Mouse (Mus musculus): Measurements from ENCODE around the gene Chrnd. TPM values are rescaled to one million over a fixed set of nuclear protein-coding genes. Genes with fewer than 3 reads are reported as not detected.
A peak's percentile ranks its signal among the peaks of the same experiment; 100 is the strongest.

Gene Chrnd
- polyA plus RNA-seq, 1 experiment from 2014 or later = 0.17 TPM

DNA sequence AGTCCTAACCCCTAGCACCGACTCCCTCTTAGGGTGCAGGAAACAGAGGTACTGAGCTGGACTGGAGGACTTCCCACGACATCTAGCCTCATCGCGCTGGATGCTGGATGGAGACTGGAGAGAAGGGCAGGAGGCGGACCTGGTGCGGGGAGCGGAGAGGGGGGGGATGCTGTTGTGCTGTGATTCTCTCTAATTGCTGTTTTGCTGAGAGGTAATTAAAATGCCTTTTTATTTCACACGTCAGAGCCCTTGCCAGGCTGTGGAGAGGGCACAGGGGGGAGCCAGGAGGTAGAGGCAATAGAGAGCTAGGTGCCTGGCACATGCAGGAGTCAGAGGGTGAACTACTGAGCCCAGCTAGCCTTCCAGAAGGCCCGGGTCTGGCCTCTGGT is 25.6 kb upstream of the Chrnd start:
- H3K4me1 ChIP-seq = peaks cover 28% of the 10 kb centered on the region
- H3K9me3 ChIP-seq = no peaks in the 10 kb centered on the region
- no peak for DNase-seq (ENCODE audit: low spot score)
- no peaks in the 10 kb centered on the region for H3K36me3 ChIP-seq (replicated peaks)
- peaks cover 99% of the 10 kb centered on the region for H3K27me3 ChIP-seq (replicated peaks; ENCODE audit: low read depth, poor library complexity, severe bottlenecking)
- H3K27ac ChIP-seq (replicated peaks) = no peak overlapping the region
- WGBS = 44% methylated on average over 9 of the region's 9 CpGs
- no peak overlapping the region for H3K4me3 ChIP-seq

DNA sequence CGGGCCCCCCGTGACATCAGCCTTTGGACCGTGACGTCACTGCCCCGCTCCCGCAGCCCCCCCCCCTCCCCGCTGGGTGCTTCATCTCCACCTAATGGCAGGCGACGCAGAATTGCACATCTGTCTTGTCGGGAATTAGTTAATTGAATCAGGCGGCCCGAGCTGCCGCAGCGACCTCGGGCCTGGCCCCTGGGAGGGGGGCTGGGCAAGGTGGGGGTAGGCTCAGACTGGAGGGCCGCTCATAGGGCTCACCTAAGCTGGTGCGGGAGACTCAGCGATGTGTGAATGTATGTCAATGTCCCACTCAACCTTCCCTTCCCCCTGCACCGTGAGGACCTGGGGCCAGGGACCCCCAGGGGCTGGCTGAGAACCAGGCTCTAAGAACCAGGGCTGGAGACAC is 19.9 kb upstream of the Chrnd start:
- H3K4me3 ChIP-seq = peak overlapping the region; percentile 33
- H3K27me3 ChIP-seq (replicated peaks; ENCODE audit: low read depth, poor library complexity, severe bottlenecking) = peaks cover 96% of the 10 kb centered on the region
- H3K27ac ChIP-seq (replicated peaks) = no peak overlapping the region
- no peaks in the 10 kb centered on the region for H3K36me3 ChIP-seq (replicated peaks)
- H3K9me3 ChIP-seq = no peaks in the 10 kb centered on the region
- WGBS = 8% methylated on average over 19 of the region's 19 CpGs
- peak; percentile 53 for DNase-seq (ENCODE audit: low spot score)
- peaks cover 43% of the 10 kb centered on the region for H3K4me1 ChIP-seq

DNA sequence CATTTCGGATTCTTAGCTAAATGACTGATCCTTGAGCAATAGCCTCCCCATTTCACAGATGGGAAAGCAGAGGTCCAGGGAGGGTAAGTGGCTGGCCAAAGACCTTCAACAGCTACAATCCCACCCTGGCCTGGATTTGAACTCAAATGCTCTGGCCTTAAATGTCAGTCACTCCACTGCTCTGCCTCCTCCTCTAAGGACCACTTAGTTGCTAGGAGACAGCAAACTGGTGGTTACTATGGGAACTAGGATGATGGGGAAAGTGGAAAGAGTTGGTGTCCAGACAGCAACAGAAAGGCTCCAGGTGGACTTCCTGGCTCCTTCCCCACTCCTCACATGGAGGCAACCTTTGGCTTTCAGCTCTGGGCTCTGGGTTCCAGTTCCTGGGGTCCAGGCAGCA is 19.1 kb upstream of the Chrnd start:
- no peak overlapping the region for H3K27ac ChIP-seq (replicated peaks)

DNA sequence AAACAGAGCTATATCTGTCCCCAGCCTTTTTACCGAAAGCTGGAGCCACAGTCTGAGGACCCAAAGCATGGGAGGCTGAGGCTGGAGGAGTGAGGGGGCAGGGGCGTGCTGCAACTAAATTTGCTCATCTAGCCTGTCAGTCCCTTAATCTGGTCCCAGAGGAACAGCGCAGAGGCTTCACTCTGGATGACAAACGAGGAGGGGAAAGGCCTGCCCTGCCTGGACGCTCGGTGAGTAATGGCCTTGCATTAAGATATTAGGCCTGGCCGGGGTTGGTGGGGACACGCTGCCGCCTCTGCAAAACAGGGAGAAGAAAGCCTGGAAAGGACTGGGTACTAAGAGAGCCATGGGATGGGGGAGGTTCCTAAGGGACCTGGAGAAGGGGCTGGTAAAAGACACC is 18.1 kb upstream of the Chrnd start:
- peaks cover 95% of the 10 kb centered on the region for H3K27me3 ChIP-seq (replicated peaks; ENCODE audit: low read depth, poor library complexity, severe bottlenecking)
- no peak for DNase-seq (ENCODE audit: low spot score)
- H3K9me3 ChIP-seq = no peaks in the 10 kb centered on the region
- WGBS = 53% methylated on average over 9 of the region's 9 CpGs
- H3K4me1 ChIP-seq = peaks cover 50% of the 10 kb centered on the region
- H3K27ac ChIP-seq (replicated peaks) = no peak overlapping the region
- H3K36me3 ChIP-seq (replicated peaks) = no peaks in the 10 kb centered on the region
- H3K4me3 ChIP-seq = no peak overlapping the region

More for the DNA sequence above, 19.1 kb upstream of the Chrnd start:
- Histone ChIP-seq H3K27me3 (replicated peaks; ENCODE audit: low read depth, poor library complexity, severe bottlenecking) (peaks cover 95% of the 10 kb centered on the region), H3K4me3 (no peak overlapping the region), H3K36me3 (replicated peaks) (no peaks in the 10 kb centered on the region), H3K4me1 (peaks cover 50% of the 10 kb centered on the region), H3K9me3 (no peaks in the 10 kb centered on the region)
- 84% methylated on average over 1 of the region's 1 CpGs for WGBS
- DNase-seq (ENCODE audit: low spot score) = no peak

DNA sequence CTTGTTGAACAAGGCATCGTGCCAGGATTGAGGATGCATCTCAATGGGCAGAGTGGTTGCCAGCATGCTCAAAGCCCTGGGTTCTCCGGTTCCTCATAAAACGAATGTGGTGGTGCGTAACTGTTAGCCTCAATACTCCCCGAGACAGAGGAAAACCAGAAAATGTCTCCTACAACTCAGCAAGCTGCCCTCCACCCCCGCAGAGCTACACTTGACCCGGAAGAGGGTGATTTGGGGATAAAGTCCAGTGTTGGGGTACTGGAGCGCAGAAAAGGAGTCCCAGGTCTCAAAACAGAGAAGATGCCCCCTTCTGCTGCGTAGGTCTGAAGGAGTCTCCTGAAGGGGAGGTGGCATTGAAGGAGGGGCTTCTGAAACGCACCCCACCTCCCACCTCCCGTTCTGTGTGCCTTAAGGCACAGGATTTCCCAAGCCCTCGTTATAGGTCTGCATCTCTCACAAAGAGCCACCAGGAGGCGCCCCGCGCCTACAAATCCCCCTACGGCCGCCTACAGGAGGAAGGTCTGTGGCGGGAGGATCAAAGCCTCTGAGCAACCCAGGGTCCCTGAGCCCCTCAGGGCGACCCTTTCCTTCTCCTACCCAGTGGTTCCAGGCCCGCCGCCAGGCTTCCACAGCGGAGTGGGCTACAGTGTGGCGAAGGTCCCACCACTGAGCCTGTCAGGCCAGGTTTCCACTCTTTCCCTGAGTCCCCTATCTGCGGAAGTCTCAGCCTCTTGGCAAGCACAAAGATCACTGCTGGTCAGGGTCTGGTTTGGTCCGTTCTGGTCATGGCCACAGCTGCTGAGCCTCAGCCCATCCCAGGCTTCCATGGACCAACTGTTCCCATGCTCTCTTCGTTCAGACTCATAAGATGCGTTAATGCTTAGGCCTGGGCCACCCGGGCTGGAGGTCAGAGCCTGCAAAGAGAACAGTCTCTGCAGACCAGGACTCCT is 16.1 kb upstream of the Chrnd start:
- WGBS = 25% methylated on average over 28 of the region's 28 CpGs
- Histone ChIP-seq H3K27me3 (replicated peaks; ENCODE audit: low read depth, poor library complexity, severe bottlenecking) (peaks cover 77% of the 10 kb centered on the region), H3K9me3 (no peaks in the 10 kb centered on the region), H3K27ac (replicated peaks) (no peak overlapping the region; the same call in 1 of the 2 replicates), H3K4me3 (peak overlapping the region; percentile 27; the same call in 1 of the 2 replicates), H3K36me3 (replicated peaks) (no peaks in the 10 kb centered on the region), H3K4me1 (peaks cover 43% of the 10 kb centered on the region)
- peak; percentile 86 for DNase-seq (ENCODE audit: low spot score)

DNA sequence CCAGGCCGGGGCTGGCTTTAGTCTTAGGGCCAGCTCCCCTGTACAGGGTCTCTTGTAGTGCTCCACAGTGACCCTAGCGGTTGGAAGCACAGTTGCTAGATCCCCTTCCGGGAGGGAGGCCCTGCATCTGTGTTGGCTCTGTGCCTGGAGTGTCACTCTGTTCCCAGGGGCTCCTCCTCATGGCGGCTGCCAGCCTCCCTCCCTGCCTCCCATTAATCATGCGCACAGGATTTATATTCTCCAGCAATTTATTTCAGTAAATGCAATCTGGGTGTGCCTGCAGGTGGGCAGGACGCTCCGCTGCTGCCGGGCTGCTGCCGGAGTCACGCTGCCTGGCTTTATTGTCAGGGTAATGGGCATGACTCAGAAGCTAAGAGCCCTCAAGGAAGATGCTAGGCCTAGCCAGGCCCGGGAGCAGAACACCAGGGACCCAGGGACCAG is 14.5 kb upstream of the Chrnd start:
- WGBS = 15% methylated on average over 11 of the region's 11 CpGs
- Histone ChIP-seq H3K4me3 (no peak overlapping the region), H3K36me3 (replicated peaks) (no peaks in the 10 kb centered on the region), H3K27me3 (replicated peaks; ENCODE audit: low read depth, poor library complexity, severe bottlenecking) (peaks cover 77% of the 10 kb centered on the region), H3K27ac (replicated peaks) (no peak overlapping the region), H3K9me3 (no peaks in the 10 kb centered on the region), H3K4me1 (peaks cover 27% of the 10 kb centered on the region)
- peak; percentile 68 for DNase-seq (ENCODE audit: low spot score)

DNA sequence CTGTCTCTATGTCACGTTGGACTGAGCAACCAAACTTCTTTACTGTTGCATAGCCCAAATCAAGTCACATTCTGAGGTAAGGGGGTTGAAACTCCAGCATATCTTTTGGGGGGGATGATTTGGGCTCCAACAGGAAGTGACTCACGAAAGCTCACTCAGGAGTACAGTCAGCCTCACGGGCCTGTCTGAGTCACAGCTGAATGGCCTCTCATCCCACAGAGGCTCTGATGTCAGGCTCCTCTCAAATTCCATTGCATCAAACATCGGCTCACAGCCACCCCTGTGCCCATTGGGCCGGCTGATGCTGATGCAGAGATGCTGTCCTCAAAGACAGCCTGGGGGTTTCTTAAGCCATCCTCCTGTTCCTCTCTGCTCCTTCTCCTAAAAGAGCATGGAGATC is 9.5 kb upstream of the Chrnd start:
- no peaks in the 10 kb centered on the region for H3K36me3 ChIP-seq (replicated peaks)
- peaks cover 82% of the 10 kb centered on the region for H3K27me3 ChIP-seq (replicated peaks; ENCODE audit: low read depth, poor library complexity, severe bottlenecking)
- H3K9me3 ChIP-seq = no peaks in the 10 kb centered on the region
- 52% methylated on average over 5 of the region's 5 CpGs for WGBS
- no peak for DNase-seq (ENCODE audit: low spot score)
- no peak overlapping the region for H3K27ac ChIP-seq (replicated peaks)
- no peak overlapping the region for H3K4me3 ChIP-seq
- peaks cover 31% of the 10 kb centered on the region for H3K4me1 ChIP-seq

DNA sequence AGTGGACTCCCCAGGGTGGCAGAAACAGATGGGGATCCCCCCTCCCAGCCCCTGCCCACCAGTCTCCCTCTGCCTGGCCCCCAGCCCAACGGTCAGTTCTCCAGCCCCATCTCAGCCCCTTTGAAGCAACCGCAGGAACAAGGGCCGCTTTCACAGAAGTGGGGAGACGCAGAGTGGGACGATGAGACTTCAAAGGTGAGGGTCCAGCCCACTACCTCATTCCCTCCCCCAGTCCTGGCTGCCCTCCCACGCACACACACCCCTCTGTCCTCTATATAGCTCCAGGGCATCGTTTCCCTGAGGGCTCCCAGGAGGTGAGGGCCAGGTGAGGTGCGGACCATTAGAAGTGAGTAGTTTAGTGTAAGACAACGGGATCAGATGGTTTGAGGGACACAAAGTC is 7.4 kb upstream of the Chrnd start, which contains the start of gene Prss56:
Gene Prss56 (plus strand): TSS at position 301 of the 400 bp plus-strand sequence.
- Histone ChIP-seq H3K27me3 (replicated peaks; ENCODE audit: low read depth, poor library complexity, severe bottlenecking) (peaks cover 84% of the 10 kb centered on the region), H3K4me1 (peaks cover 38% of the 10 kb centered on the region), H3K9me3 (no peaks in the 10 kb centered on the region), H3K36me3 (replicated peaks) (no peaks in the 10 kb centered on the region), H3K27ac (replicated peaks) (no peak within 1 kb of the TSS), H3K4me3 (no peak within 1 kb of the TSS)
- WGBS = 54% methylated on average over 9 of the region's 9 CpGs
- no peak for DNase-seq (ENCODE audit: low spot score)

DNA sequence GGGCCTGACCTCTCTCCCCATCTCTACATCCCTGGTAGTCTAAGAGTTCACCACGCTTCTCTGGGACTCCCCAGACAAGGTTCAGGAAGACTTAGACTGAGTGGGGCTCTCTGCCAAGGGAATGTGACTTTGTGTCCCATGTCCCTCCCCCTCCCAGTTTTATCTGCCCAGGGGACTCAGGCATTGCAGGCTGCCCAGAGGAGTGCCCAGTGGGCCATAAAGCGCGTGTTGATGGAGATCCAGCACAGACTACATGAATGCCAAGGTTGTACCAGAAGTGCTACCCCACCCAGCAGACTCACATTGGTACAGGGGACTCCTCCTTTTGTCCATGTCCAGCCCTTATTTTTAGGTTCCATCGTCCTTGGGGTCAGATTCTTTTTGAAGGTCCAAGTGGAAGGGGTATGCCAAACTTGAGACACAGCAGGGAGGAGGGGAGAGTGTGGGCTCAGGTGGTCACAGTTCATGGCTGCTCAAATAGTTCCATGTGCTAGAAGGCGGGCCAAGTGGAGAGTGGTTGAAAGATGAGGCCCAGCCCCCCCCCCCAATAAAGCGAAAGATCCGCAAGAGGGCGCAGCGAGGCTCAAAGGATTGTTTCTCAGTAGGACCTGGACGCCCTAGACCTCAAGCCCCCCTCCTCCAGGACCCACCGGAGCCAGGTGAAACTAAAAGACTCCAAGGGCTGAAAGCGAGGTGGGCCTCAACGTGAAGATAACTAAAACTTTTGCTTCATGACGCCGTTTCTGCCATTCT is 6.2 kb upstream of the Chrnd start:
- Histone ChIP-seq H3K27me3 (replicated peaks; ENCODE audit: low read depth, poor library complexity, severe bottlenecking) (peaks cover 96% of the 10 kb centered on the region), H3K4me1 (peaks cover 38% of the 10 kb centered on the region), H3K36me3 (replicated peaks) (no peaks in the 10 kb centered on the region), H3K27ac (replicated peaks) (no peak overlapping the region), H3K9me3 (no peaks in the 10 kb centered on the region), H3K4me3 (peak overlapping the region; percentile 16; the same call in 1 of the 2 replicates)
- peak; percentile 47 for DNase-seq (ENCODE audit: low spot score)
- WGBS = 34% methylated on average over 15 of the region's 15 CpGs

DNA sequence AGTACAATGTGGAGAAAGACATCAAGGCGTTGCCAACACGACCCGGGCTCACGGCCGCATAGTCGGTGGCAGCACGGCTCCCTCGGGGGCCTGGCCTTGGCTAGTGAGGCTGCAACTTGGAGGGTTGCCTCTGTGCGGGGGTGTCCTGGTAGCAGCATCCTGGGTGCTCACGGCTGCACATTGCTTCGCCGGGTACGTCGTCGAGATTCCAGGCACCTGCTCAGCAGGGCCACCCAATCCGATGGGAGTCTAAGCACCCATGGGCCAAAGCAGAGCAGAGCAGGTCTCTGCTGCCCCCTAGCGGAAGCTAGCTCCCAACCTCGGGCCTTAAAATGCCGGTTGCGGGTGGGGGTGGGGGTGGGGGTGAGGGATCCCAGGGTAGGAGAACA is 5.7 kb upstream of the Chrnd start:
- peaks cover 97% of the 10 kb centered on the region for H3K27me3 ChIP-seq (replicated peaks; ENCODE audit: low read depth, poor library complexity, severe bottlenecking)
- DNase-seq (ENCODE audit: low spot score) = peak; percentile 68
- H3K4me3 ChIP-seq = peak overlapping the region; percentile 16; the same call in 1 of the 2 replicates
- H3K27ac ChIP-seq (replicated peaks) = no peak overlapping the region
- no peaks in the 10 kb centered on the region for H3K36me3 ChIP-seq (replicated peaks)
- peaks cover 38% of the 10 kb centered on the region for H3K4me1 ChIP-seq
- no peaks in the 10 kb centered on the region for H3K9me3 ChIP-seq
- WGBS = 11% methylated on average over 20 of the region's 20 CpGs

DNA sequence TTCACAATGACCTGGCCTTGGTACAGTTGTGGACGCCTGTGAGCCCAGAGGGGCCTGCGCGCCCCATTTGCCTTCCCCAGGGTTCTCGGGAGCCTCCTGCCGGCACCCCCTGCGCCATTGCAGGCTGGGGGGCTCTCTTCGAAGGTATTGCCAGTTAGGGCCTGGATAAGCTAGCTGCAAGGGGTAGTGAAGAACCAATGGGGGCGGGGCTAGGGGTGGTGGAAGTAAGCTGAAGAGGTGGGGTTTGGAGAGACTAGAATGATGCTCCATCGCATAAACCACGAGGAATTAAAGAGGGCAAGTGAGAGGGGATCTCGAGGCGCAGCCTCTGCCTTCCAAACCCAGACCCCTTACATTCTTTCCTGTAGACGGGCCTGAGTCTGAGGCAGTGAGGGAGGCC is 4.9 kb upstream of the Chrnd start:
- Histone ChIP-seq H3K4me3 (no peak overlapping the region), H3K27me3 (replicated peaks; ENCODE audit: low read depth, poor library complexity, severe bottlenecking) (peaks cover 90% of the 10 kb centered on the region), H3K9me3 (no peaks in the 10 kb centered on the region), H3K36me3 (replicated peaks) (no peaks in the 10 kb centered on the region), H3K27ac (replicated peaks) (no peak overlapping the region), H3K4me1 (peaks cover 43% of the 10 kb centered on the region)
- WGBS = 12% methylated on average over 13 of the region's 13 CpGs
- DNase-seq (ENCODE audit: low spot score) = no peak

DNA sequence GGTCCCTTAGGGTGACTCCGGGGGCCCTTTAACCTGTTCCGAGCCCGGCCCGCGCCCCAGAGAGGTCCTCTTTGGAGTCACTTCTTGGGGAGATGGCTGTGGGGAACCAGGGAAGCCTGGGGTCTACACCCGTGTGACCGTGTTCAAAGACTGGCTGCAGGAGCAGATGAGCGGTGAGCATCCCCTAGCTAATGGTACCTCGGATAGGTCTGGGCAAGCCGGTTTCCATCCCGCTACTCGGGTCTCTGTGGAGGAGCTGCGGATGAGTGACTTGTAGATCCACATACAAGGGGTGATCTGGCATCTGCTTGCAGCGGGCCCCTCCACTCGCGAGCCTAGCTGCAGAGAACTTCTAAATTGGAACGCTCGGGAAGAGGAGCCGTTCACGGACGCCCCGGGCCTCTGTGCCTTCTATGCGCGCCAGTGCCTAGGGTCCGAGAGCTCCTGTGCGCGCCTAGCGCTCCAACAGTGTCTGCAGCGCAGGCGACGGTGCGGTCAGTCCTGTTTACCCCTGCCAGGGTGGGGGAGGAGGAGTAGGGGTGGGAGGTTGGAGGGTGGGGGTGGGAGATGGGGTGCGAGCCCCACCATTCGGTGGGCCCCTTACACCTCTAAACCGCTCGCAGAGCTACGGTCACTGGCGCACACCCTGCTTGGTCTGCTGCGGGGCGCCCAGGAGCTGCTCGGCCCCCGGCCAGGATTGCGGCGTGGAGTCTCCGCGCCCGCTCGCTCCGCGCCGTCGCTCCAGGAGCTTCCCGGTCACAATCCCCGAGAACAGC is 4.0 kb upstream of the Chrnd start:
- H3K9me3 ChIP-seq = no peaks in the 10 kb centered on the region
- peak overlapping the region; percentile 7 for H3K27ac ChIP-seq (replicated peaks)
- peaks cover 80% of the 10 kb centered on the region for H3K27me3 ChIP-seq (replicated peaks; ENCODE audit: low read depth, poor library complexity, severe bottlenecking)
- H3K4me1 ChIP-seq = peaks cover 49% of the 10 kb centered on the region
- no peaks in the 10 kb centered on the region for H3K36me3 ChIP-seq (replicated peaks)
- no peak for DNase-seq (ENCODE audit: low spot score)
- 2% methylated on average over 54 of the region's 54 CpGs for WGBS
- peak overlapping the region; percentile 61 for H3K4me3 ChIP-seq

All from embryonic facial prominence, embryonic 10.5 days (tissue).